Mouse (Mus musculus): ENCODE data around the gene Inpp5f.

DNA sequence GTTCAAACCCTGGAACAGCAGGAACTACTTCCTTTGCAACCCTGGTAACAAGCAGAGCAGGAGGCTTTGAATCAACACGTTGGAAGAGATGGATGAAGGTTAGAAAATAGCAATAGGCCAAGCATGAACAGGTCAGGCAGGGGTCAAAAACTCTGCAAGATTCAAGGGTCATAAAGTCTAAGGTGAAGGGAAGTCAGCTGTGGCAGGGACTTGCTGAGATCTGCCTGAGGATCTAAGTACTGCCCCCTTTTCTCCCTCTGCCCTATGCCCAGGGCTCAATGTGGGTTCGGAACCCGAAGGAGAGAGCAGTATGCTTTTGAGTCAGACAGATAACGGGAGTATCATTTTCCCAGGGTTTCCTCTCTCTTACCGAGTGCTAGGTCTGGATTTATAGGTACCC, 9.3 kb upstream of the Inpp5f start:
- no peak for TF ChIP-seq CTCF (IDR thresholded peaks at IDR 0.05; ENCODE audit: low read depth, low read length)
- no peak for TF ChIP-seq POLR2A (IDR thresholded peaks at IDR 0.05; ENCODE audit: borderline replicate concordance, low read depth, low read length)

All from bone marrow macrophage, adult 2 months (primary cell).